Mouse (Mus musculus) spleen, adult 2 months (tissue): Measurements from ENCODE around the gene Ano5.

Experiments
- CTCF ChIP-seq: fragments of 200-500 bp; IDR thresholded peaks from 2 replicates; pipeline ENCODE4 v1.5.1; 2011; ENCODE audit warnings: mild to moderate bottlenecking, inconsistent platforms; ENCODE audit not compliant: insufficient read depth, insufficient read length, insufficient replicate concordance; ENCODE audit errors: extremely low read depth
- POLR2A ChIP-seq: fragments of 200-500 bp; IDR thresholded peaks from 2 replicates; pipeline ENCODE4 v1.6.1; 2011; ENCODE audit warnings: low read depth, low read length, inconsistent platforms

DNA sequence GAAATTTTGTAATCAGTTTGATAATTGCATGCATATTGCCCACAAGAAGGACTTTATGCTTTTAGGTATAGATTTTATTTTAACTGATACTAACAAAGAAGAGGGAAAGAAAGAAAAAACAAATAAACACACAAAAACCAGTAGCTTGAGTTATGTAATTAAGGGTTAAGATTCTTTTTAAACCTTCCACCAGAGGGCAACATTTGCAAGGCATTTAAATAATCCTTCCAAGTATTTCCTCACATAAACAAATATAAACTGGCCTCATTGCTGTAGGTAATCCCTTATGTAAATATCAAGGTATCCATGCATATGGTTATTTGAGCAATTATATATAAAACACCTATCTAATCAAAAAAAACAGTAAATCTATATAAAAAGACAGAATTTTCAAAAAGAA is 107.1 kb downstream of the Ano5 start:
- no peak for TF ChIP-seq CTCF
- TF ChIP-seq POLR2A: no peak
